31 mouse cellular contexts compared by ENCODE assay signal in genomic region chr11:31974826-31975225, GRCm38 (mm10). TPM values are rescaled to one million over a fixed set of nuclear protein-coding genes. Genes with fewer than 3 reads are reported as not detected.
DNase-seq lines count a peak whose midpoint lies in the region; ATAC-seq and TF ChIP-seq lines count a peak whose summit lies in the region.
"Had no signal": no experiment of that assay in that cellular context is flagged by ENCODE, and none has a peak within 500 bp of the region (broad histone marks: within the 10 kb centered on the region; RNA-seq: fewer than 3 reads in every experiment).

No protein-coding gene starts in this region.

- H3K4me1 ChIP-seq in heart, adult 2 months (ENCODE audit: control insufficient read depth, insufficient read depth, low read length) = no peaks in the 10 kb centered on the region
- H3K4me1 ChIP-seq in lung, embryonic 14.5 days (ENCODE audit: insufficient read depth) = no peaks in the 10 kb centered on the region
- H3K4me1 ChIP-seq in lung, adult 2 months (ENCODE audit: control insufficient read depth, insufficient read depth, low read length) = no peaks in the 10 kb centered on the region
- H3K4me1 ChIP-seq in intestine, embryonic 16.5 days (ENCODE audit: control insufficient read depth, insufficient read depth, low read length) = no peaks in the 10 kb centered on the region
- H3K4me1 ChIP-seq: heart, embryonic 15.5 days; hindbrain, embryonic 13.5 days; limb, embryonic 15.5 days; midbrain, embryonic 12.5 days; neural tube, embryonic 15.5 days had no signal

- no peak for TF ChIP-seq CTCF in heart, adult 2 months (IDR thresholded peaks at IDR 0.05)
- no peak for TF ChIP-seq CTCF in lung, embryonic 14.5 days (IDR thresholded peaks at IDR 0.05; ENCODE audit: low read depth)
- no peak for TF ChIP-seq CTCF in lung, adult 2 months (IDR thresholded peaks at IDR 0.05; ENCODE audit: insufficient read depth, low read length)

- no peak overlapping the region for H3K9ac ChIP-seq in heart, adult 2 months (ENCODE audit: low read depth, low read length)
- no peak overlapping the region for H3K9ac ChIP-seq in lung, embryonic 14.5 days
- H3K9ac ChIP-seq in intestine, embryonic 16.5 days (ENCODE audit: low read depth, low read length) = no peak overlapping the region
- H3K9ac ChIP-seq: heart, embryonic 15.5 days; hindbrain, embryonic 13.5 days; limb, embryonic 15.5 days; midbrain, embryonic 12.5 days; neural tube, embryonic 15.5 days had no signal

- intact Hi-C loops in heart, adult 2 months (cut with DNase I) = no loop called here

- H3K4me2 ChIP-seq in lung, embryonic 14.5 days = no peak overlapping the region
- H3K4me2 ChIP-seq in intestine, embryonic 16.5 days (ENCODE audit: low read depth, low read length) = no peak overlapping the region
- H3K4me2 ChIP-seq: heart, embryonic 15.5 days; hindbrain, embryonic 13.5 days; limb, embryonic 15.5 days; midbrain, embryonic 12.5 days; neural tube, embryonic 15.5 days had no signal

- H3K79me2 ChIP-seq in heart, adult 2 months (replicated peaks; ENCODE audit: control insufficient read depth, insufficient read depth, low read length) = no peaks in the 10 kb centered on the region

- H3K4me3 ChIP-seq in heart, adult 2 months = no peak overlapping the region
- H3K4me3 ChIP-seq in lung, embryonic 14.5 days (ENCODE audit: low read depth, low read length) = no peak overlapping the region
- no peak overlapping the region for H3K4me3 ChIP-seq in lung, adult 2 months (replicated peaks; ENCODE audit: extremely low read depth, low read depth, low read length)
- no peak overlapping the region for H3K4me3 ChIP-seq in intestine, embryonic 16.5 days (ENCODE audit: low read length)
- H3K4me3 ChIP-seq: heart, embryonic 15.5 days; hindbrain, embryonic 13.5 days; limb, embryonic 15.5 days; midbrain, embryonic 12.5 days; neural tube, embryonic 15.5 days had no signal

- peak; percentile 49; the same call in 1 of the 2 replicates for ATAC-seq in lung, embryonic 14.5 days (ENCODE audit: insufficient read depth)
- ATAC-seq in intestine, embryonic 16.5 days = peak; percentile 93
- ATAC-seq: CD4-positive, CD25-positive, alpha-beta regulatory T cell, adult 4 months; forebrain, embryonic 14.5 days; Patski had no signal

- DNase-seq in heart, adult 11 months = peak; percentile 37
- DNase-seq in heart, adult 2 months = no peak
- peak; percentile 49 for DNase-seq in lung, embryonic 14.5 days
- DNase-seq in lung, adult 2 months = no peak
- peak; percentile 27 for DNase-seq in Muller cell, postnatal 12 days (ENCODE audit: inconsistent ontology term)
- DNase-seq in adrenal gland, postnatal 36 days = no peak
- no peak for DNase-seq in right cerebral cortex, postnatal 4 days
- DNase-seq: cerebellum, adult 11 months; cerebellum, postnatal 10 days; heart, adult 18-20 months; heart, postnatal 36 days; left cerebral cortex, postnatal 4 days; right cerebral cortex, adult 18-20 months had no signal

- H3K27me3 ChIP-seq in heart, adult 2 months (ENCODE audit: control insufficient read depth, insufficient read depth, low read length) = no peaks in the 10 kb centered on the region
- H3K27me3 ChIP-seq in lung, embryonic 14.5 days (ENCODE audit: insufficient read depth, low read length) = no peaks in the 10 kb centered on the region
- no peaks in the 10 kb centered on the region for H3K27me3 ChIP-seq in intestine, embryonic 16.5 days (replicated peaks; ENCODE audit: control insufficient read depth, insufficient read depth, low read length)
- H3K27me3 ChIP-seq: heart, embryonic 15.5 days; hindbrain, embryonic 13.5 days; limb, embryonic 15.5 days; midbrain, embryonic 12.5 days; neural tube, embryonic 15.5 days had no signal

- no peak for TF ChIP-seq POLR2A in heart, adult 2 months (IDR thresholded peaks at IDR 0.05; ENCODE audit: insufficient read depth, low read depth, low read length)
- no peak for TF ChIP-seq POLR2A in lung, adult 2 months (IDR thresholded peaks at IDR 0.05; ENCODE audit: borderline replicate concordance, extremely low read depth, low read depth, low read length)

- H3K27ac ChIP-seq in heart, adult 2 months = no peak overlapping the region
- no peak overlapping the region for H3K27ac ChIP-seq in lung, embryonic 14.5 days (ENCODE audit: low read depth)
- no peak overlapping the region; the same call in 1 of the 2 replicates for H3K27ac ChIP-seq in intestine, embryonic 16.5 days (ENCODE audit: low read length)
- H3K27ac ChIP-seq: heart, embryonic 15.5 days; hindbrain, embryonic 13.5 days; limb, embryonic 15.5 days; midbrain, embryonic 12.5 days; neural tube, embryonic 15.5 days had no signal

- H3K9me3 ChIP-seq in lung, embryonic 14.5 days (ENCODE audit: low read depth, low read length) = peaks cover 4% of the 10 kb centered on the region; the same call in 1 of the 2 replicates
- 0 out of 2 replicates have a peak, but pooled peaks cover 4% of the 10 kb centered on the region for H3K9me3 ChIP-seq in intestine, embryonic 16.5 days (ENCODE audit: control insufficient read depth, low read length)
- H3K9me3 ChIP-seq: heart, embryonic 15.5 days; limb, embryonic 15.5 days had no signal

- no peak for TF ChIP-seq EP300 in heart, adult 2 months (IDR thresholded peaks at IDR 0.05; ENCODE audit: insufficient read depth, low read depth, low read length)

- 57% methylated on average over 8 of the region's 8 CpGs for WGBS in heart, adult 2 months
- WGBS in lung, embryonic 14.5 days = 24% methylated on average over 8 of the region's 8 CpGs
- WGBS in lung, adult 2 months = 54% methylated on average over 8 of the region's 8 CpGs
- 24% methylated on average over 8 of the region's 8 CpGs for WGBS in intestine, embryonic 16.5 days

- H3K36me3 ChIP-seq in heart, adult 2 months (ENCODE audit: control insufficient read depth, insufficient read depth, low read length) = no peaks in the 10 kb centered on the region
- no peaks in the 10 kb centered on the region for H3K36me3 ChIP-seq in lung, embryonic 14.5 days (ENCODE audit: insufficient read depth)
- no peaks in the 10 kb centered on the region for H3K36me3 ChIP-seq in intestine, embryonic 16.5 days (ENCODE audit: control insufficient read depth, insufficient read depth, low read length)
- H3K36me3 ChIP-seq: heart, embryonic 15.5 days; hindbrain, embryonic 13.5 days; limb, embryonic 15.5 days; midbrain, embryonic 12.5 days; neural tube, embryonic 15.5 days had no signal

RNA-seq across cellular contexts. Expression of gene 4930524B15Rik, which starts 9.4 kb away (rescaled TPM):
- total RNA-seq in heart, adult 2 months (2021) = not detected
- polyA plus RNA-seq in heart, adult 2 months (2012; rRNA removed) = not detected in 2 replicates
- polyA plus RNA-seq in lung, embryonic 14.5 days (2014; fragmentation: Nextera tagmentation; extraction: Ambion mirVana) = 0.12 TPM in 1 of 2 replicates, not detected in the other
- polyA plus RNA-seq in lung, adult 2 months (2012; rRNA removed) = 0.05 and 0.06 TPM in 2 replicates
- not detected in 2 replicates for polyA plus RNA-seq in intestine, embryonic 16.5 days (2015; fragmentation: Nextera tagmentation; extraction: Ambion mirVana)
- not detected for total RNA-seq in adrenal gland, postnatal 36 days (2021)
- total RNA-seq: adrenal gland, adult 18-20 months; adrenal gland, postnatal 4 days; gastrocnemius, adult 8-10 months; heart, adult 18-20 months; heart, postnatal 36 days; layer of hippocampus, adult 18-20 months; layer of hippocampus, postnatal 14 days; left cerebral cortex, adult 8-10 months; left cerebral cortex, postnatal 4 days had no signal
- polyA plus RNA-seq: CD4-positive, CD25-positive, alpha-beta regulatory T cell, adult 4 months; embryonic facial prominence, embryonic 14.5 days; kidney, embryonic 16.5 days; limb, embryonic 15.5 days; liver, embryonic 16.5 days; Patski had no signal

RNA-seq across cellular contexts. Expression of gene Nsg2, which starts 25.4 kb away (rescaled TPM):
- total RNA-seq in heart, adult 2 months (2021) = 1 to 10 TPM in 1 of 2 experiments, under 1 TPM in 1; 0.76 to 1.4 TPM
- 1.1 and 1.2 TPM in 2 replicates for polyA plus RNA-seq in heart, adult 2 months (2012; rRNA removed)
- polyA plus RNA-seq in lung, embryonic 14.5 days (2014; fragmentation: Nextera tagmentation; extraction: Ambion mirVana) = 0.25 and 0.55 TPM in 2 replicates
- 1.2 and 1.7 TPM in 2 replicates for polyA plus RNA-seq in lung, adult 2 months (2012; rRNA removed)
- polyA plus RNA-seq in intestine, embryonic 16.5 days (2015; fragmentation: Nextera tagmentation; extraction: Ambion mirVana) = 9.3 and 9.9 TPM in 2 replicates
- total RNA-seq in adrenal gland, postnatal 36 days (2021) = 10 to 100 TPM; 24.3 to 26.1 TPM
- polyA plus RNA-seq: Patski had no signal

Comparison
In these comparisons a context has a peak if more than half of its experiments do, and no peak if none do; other contexts are left out.
1. DNase-seq: peak in heart, adult 11 months (single experiment), lung, embryonic 14.5 days (single experiment) and Muller cell, postnatal 12 days (single experiment); none in heart, adult 2 months (0 of 2), lung, adult 2 months (single experiment), adrenal gland, postnatal 36 days (0 of 2) and right cerebral cortex, postnatal 4 days (single experiment).